Mouse (Mus musculus) spleen, adult 10 weeks (tissue): Measurements from ENCODE around the gene Dhx29. TPM values are rescaled to one million over a fixed set of nuclear protein-coding genes. Genes with fewer than 3 reads are reported as not detected.

Experiments used
- polyA plus RNA-seq: library from polyadenylated mRNA; stranded (reverse); fragments of 350-450 nt; fragmentation: Illumina TruSeq; extraction: RNeasy Lipid Tissue Mini Kit (QIAGEN cat#74804); gene quantifications from one replicate; pipeline ENCODE4 v1.2.3, GENCODE M21; 2015; ENCODE audit warnings: low replicate concordance; ENCODE audit not compliant: insufficient read depth

Gene Dhx29
- polyA plus RNA-seq = 22.0 TPM

DNA sequence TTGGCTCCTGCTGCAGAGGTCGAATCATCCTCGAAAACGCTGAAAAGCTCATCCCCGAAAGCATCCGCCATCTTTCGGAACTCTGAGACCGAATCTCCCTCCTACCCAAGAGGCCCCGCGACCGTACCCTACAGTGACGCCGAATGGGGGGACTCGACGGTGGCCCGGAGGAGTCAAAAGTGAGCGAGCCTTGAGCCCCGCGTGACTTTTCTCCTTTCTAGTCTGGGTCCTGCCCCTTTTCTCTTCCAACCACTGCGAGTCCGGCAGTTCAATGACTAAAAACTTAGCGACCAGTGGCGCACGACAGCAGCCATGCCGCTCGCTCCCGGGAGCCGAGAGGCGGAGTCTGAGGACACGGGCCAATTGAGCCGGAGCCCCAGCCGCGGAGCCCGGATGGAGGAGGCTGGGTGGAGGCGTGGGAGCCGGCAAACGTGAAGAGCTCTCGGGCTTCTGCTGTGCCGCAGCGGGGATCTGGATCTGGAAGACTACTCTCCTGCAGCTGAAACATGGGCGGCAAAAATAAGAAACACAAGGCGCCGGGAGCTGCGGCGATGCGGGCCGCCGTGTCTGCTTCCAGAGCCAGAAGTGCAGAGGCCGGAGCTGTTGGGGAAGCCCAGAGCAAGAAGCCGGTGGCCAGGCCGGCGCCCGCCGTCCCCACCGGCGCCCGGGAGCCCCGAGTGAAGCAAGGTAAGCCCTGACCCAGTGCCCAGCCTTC lies at the start of gene Dhx29, which contains the start of gene Mtrex:
Dhx29 (plus strand) TSS at position 168 of the 715 bp plus-strand sequence.
Mtrex (minus strand) TSS at position 112 of the 715 bp plus-strand sequence.

DNA sequence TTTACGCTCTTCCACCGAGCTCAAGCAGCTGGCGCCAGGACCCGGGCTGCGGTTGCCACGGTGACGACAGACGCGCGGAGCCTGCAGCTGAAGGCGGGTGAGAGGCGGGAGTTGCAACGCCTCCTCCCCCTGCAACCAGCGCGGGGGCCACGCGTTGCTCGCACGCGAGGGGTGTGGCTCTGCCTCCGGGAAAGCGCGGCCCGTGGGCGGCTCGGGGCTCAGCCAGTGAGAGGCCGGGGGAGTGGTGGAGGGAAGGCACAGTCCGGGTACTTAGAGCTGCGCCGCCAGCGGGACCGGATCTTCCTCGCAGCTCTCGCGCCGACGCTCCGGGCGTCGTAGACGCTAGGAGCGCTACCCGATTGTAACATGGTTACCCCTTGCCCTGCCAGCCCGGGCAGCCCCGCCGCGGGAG lies 60.3 kb downstream of the Dhx29 start, which contains the start of gene Ccno:
Ccno (plus strand) TSS at position 271 of the 412 bp plus-strand sequence.

GRCm38 (mm10) chr13:112993531-112994152 lies 66.4 kb downstream of the Dhx29 start, which contains the start of gene Mcidas:
Mcidas (plus strand) TSS chr13:112993845.

Other genes starting within 250 kb of the Dhx29 start
- gene Plpp1, start 126.7 kb upstream of the Dhx29 start, polyA plus RNA-seq = 127 TPM
- 78.0 TPM for gene Mtrex, start 56 bp upstream of the Dhx29 start, polyA plus RNA-seq
- not detected for gene Ccno, start 60.3 kb downstream of the Dhx29 start, polyA plus RNA-seq
- gene Mcidas, start 66.4 kb downstream of the Dhx29 start, polyA plus RNA-seq = not detected
- gene Cdc20b, start 107.7 kb downstream of the Dhx29 start, polyA plus RNA-seq = 0.23 TPM
- 21.1 TPM for gene Gpx8, start 119.0 kb downstream of the Dhx29 start, polyA plus RNA-seq
- 132 TPM for gene Gzma, start 173.5 kb downstream of the Dhx29 start, polyA plus RNA-seq